Mouse (Mus musculus) heart, postnatal 36 days (tissue): Measurements from ENCODE around the gene Ccl25. TPM values are rescaled to one million over a fixed set of nuclear protein-coding genes. Genes with fewer than 3 reads are reported as not detected.

Experiments
- DNase-seq, 2 experiments: peaks; one replicate each; pipeline ENCODE4 v3.0.0; 2021 to 2022
- intact Hi-C: fragments of 180-260 bp; cut with DNase I; formaldehyde crosslinking; loops from one replicate; pipeline ENCODE4 v1.15.1; 2025
- total RNA-seq, 2 experiments: library from RNA; stranded (reverse); gene quantifications; 2 replicates each; pipeline ENCODE4 v1.2.3; 2021

Gene Ccl25
- total RNA-seq: 1 to 10 TPM; 3.4 to 4.2 TPM

GRCm38 (mm10) chr8:4324983-4325750 is at the start of gene Ccl25, which contains the start of gene Elavl1:
Ccl25 (plus strand) TSS chr8:4325210.
Elavl1 (minus strand) TSS chr8:4325413.
- intact Hi-C loops: loop anchor here (5.0 kb wide), 3 partner anchors 133 to 352 kb away; partner anchors contain the start of gene Evi5l
- DNase-seq: peak; percentile 97 to 98

DNA sequence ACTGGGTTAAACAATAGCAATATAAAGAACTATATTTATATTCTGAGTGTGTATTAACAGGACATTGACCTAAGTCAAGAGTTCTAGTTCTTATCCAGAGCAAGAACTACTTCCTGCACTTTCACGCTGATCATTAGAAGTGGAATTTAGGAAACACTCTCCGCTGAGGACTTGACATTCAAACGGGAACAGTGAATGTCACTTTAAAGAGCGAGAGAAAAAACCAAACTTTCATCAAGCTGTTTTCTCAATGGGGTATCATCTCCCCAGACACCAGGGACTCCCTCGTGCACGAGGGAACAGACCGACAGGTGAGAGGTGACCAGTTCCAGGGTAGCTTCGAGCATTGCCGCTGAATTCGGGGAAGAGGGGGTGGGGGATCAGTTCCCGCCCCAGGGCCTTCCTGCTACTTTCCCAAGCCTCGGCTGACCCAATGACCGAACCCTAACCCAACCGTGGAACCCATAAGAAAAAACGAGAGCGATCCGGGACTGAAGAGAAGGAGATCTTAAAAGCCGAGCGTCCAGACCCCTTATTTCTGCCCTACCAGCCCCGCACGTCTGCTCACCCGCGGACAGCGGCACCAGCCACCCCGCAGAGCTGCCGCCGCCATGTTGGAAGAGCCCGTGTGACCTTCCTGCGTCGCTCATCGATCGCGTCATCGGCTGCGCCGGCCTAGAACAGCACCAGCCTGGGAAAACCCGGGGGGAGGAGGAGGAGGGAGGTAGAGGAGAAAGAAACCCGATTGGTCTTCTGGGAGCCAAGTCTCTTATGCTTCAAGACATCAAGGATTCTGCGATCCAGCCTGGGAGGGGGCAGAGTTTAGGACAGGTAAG is 49.5 kb upstream of the Ccl25 start, which contains the start of gene Timm44:
Gene Timm44 (minus strand): TSS at position 639 of the 836 bp plus-strand sequence.
- DNase-seq: peak; percentile 93 to 94
- intact Hi-C loops: loop anchor here (2.0 kb wide), 1 partner anchor 17 kb away; the partner anchor contains the start of gene Ctxn1

GRCm38 (mm10) chr8:4276111-4276465 is 48.9 kb upstream of the Ccl25 start:
- DNase-seq: no peak
- intact Hi-C loops: no loop called here

- no peak for DNase-seq
- intact Hi-C loops: no loop called here
Observed at GRCm38 (mm10) chr8:4292738-4293137, 32.3 kb upstream of the Ccl25 start.

DNA sequence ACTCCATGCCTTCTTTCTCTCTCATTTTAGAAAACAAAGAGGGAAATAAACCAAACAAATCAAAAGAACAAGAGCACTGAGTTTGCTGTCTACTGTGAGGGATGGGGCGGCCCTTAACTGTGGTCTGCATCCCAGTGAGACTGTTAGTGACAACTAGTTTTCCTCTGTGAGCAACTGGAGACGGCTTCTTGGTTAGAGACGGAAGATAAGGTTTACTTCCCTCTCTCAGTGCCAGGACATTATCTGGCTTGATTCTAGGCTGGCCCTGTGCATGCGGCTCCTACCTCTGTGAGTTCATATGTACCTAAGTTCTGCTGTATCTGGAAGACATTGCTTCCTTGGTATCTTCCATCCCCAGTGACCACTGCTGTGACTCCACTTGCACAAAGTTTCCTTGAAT is 27.2 kb upstream of the Ccl25 start:
- DNase-seq: no peak
- intact Hi-C loops: no loop called here

DNA sequence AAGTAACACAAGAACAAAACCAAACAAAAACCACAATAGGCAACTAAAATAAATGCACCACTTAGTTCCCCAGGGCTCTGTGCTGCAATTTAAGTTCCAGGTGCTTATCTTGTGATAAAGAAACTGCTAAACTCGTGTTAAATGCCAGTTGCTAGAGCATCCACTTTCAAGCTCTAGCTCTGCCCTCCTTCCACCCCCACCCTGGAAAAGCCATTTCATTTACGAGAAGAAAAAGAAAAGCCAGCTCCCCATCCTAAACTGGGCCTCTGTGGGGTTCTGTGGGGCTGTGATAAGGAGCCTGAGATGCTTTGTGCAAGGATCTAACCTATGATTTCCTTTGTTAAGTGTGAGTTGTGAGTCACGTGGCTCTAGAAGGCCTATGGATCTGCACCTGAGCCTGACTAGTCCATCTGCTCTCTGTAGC is 20.9 kb upstream of the Ccl25 start:
- DNase-seq: no peak
- intact Hi-C loops: no loop called here

GRCm38 (mm10) chr8:4305838-4306237 is 19.2 kb upstream of the Ccl25 start:
- intact Hi-C loops: no loop called here

DNA sequence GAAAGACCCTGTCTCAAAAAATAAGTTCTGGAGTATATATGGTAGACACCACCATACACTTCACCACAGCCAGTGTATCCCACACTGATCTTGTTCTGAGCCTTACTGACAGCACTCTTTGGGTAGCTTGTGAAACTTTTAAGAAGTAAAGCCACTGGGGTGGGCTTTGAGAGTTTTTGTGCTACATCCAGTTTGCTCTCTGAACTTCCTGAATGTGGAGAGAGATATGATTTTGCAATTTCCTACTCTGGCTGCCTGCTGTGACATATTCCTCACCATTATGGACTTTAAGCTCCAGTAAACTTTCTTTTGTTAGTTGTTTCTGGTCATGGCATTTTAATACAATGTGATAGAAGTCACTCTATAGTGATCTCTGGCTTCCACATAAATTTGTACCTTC is 12.9 kb upstream of the Ccl25 start:
- no peak for DNase-seq
- intact Hi-C loops: no loop called here

More at GRCm38 (mm10) chr8:4305838-4306237, 19.2 kb upstream of the Ccl25 start:
- DNase-seq: no peak

GRCm38 (mm10) chr8:4313254-4314124 is 11.5 kb upstream of the Ccl25 start:
- intact Hi-C loops: no loop called here
- no peak for DNase-seq

- intact Hi-C loops: no loop called here
Observed at GRCm38 (mm10) chr8:4314852-4315251, 10.2 kb upstream of the Ccl25 start.

DNA sequence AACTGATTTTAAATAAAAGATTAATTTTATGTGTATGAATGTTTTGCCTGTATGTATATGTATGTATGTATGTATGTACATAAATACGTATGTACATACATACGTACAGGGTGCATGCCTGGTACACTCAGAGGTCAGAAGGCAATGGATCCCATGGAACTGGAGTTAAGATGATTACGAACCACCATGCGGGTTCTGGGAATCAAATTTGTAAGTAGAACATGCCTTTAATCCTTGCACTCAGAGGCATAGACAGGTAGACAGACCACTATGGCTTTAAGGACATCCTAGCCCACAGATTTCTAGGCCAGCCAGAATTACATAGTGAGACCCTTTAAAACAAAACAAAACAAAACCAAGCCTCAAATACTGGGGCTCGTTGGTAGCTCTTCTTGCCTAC is 6.9 kb upstream of the Ccl25 start:
- intact Hi-C loops: no loop called here
- DNase-seq: no peak

More at GRCm38 (mm10) chr8:4314852-4315251, 10.2 kb upstream of the Ccl25 start:
- DNase-seq: no peak

DNA sequence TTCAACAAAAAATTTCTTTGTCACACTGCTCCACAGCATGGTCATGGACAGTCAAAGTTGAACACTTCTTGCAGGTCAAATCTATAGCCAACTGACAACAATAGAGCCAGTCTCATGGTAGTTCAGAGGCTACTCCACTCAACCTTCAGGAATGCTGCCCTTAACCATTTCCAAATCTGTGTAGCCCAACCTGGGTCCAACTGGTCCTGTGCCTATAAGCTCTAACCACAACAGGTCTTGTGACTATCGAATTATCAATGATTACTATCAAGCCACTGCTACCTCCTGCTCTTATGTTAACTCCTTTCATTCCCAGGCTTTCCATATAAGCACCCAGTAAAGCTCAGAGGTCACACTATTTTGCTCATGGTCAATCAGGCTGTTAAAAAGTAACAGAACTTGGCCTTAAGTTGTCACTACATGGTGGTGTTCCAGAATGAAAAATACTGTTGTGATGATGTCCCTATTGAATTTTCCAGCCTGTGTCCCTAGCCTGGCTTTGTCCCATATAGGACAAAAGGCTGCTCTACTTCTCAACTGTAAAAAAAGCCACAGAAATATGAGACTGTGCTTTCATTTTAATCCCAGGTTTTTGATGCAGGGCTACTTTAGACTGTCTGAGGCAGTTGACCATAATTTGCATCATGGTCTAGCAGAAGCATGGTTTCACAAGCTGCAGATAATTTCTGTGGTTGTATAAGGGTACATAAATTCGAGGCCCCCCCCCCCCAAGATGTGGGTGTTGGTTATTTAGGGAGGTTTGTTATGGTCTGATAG is 6.0 kb upstream of the Ccl25 start:
- DNase-seq: no peak
- intact Hi-C loops: no loop called here

DNA sequence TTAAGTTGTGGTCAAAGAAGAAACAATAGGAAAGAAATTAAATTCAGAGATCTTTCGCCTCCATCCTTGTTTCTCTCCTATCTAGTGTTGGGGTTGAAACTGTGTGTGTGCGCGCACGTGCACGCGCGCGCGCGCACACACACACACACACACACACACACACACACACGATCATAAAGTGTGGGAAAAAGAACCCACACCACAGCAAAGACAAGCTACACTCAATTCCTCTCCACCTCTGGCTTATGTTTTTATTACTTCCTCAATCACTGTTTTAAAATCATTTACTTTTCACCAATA is 5.5 kb upstream of the Ccl25 start:
- DNase-seq: no peak
- intact Hi-C loops: no loop called here

- intact Hi-C loops: loop anchor here (5.0 kb wide), 1 partner anchor 128 kb away; no protein-coding TSS in a partner anchor
- DNase-seq: no peak
Observed at GRCm38 (mm10) chr8:4320404-4320803, 4.6 kb upstream of the Ccl25 start.

- no peak for DNase-seq
- intact Hi-C loops: loop anchor here (5.0 kb wide), 1 partner anchor 129 kb away; no protein-coding TSS in a partner anchor
Observed at GRCm38 (mm10) chr8:4321031-4321430, 4.0 kb upstream of the Ccl25 start.

DNA sequence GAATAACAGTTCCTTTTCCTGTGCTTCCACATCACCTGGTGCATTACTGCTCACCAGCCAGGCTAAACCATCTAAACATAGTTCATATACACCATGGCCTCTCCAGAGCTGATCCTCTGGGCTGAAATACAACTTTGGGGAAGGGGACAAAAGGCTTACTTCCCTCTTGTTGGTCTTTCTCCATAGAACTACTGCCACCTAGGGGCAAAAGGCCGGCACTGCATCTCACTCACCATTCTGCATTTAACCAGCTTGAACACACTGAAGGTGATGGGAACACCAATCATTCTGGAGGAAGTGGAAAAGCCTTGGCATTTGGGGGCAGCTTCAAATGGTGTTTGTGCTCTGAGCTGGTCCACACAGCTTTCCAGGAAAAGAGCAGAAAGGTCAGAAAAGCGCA is 2.5 kb upstream of the Ccl25 start:
- intact Hi-C loops: loop anchor here (2.0 to 5.0 kb wide), 2 partner anchors 72 to 130 kb away; no protein-coding TSS in a partner anchor
- DNase-seq: peak; percentile 83 to 86

- intact Hi-C loops: loop anchor here (2.0 to 5.0 kb wide), 2 partner anchors 73 to 132 kb away; no protein-coding TSS in a partner anchor
- no peak for DNase-seq
Observed at GRCm38 (mm10) chr8:4323917-4324316, 1.1 kb upstream of the Ccl25 start.

DNA sequence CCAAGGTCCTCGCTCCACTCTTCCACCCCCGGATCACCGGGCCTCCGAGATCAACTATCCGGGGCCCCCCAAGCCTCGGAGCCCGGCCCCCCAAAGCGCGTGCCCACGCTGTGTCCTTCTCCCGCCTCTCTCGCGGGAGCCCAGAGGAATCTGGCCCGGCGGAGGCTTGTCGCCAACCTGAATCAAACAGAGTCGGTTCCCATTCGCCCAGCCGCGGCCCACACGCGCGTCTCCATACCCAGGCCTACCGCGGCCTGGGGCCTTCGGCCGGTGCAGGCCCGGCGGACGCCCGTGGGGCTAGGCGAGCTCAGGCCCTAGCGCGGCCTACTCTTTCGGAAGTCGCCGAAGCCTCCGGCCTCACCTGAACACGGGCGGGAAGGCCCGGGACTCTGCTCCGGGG is 485 bp upstream of the Ccl25 start:
- intact Hi-C loops: loop anchor here (5.0 kb wide), 1 partner anchor 132 kb away; no protein-coding TSS in a partner anchor
- no peak for DNase-seq

- no peak for DNase-seq
- intact Hi-C loops: loop anchor here (5.0 kb wide), 2 partner anchors 158 to 352 kb away; partner anchors contain the start of gene Evi5l
Observed at GRCm38 (mm10) chr8:4325751-4326036, 684 bp downstream of the Ccl25 start.

DNA sequence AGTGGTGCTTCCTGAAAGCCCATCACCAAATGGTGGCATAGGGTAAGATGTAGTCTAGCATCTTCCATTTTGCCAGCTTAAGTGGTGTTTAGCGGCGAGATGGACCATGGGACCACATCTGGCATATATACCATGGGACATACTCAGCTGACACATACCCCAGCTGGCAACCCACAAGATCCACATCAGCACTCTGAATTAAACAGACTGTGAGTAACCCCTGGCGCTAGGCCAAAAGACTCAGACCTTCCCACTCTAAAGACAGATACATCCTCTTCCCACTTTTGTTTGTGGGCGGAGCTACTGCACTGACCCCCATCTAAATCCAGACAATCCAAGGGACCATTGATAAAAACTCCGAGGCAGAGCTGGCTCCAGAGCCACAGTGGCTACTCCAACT is 4.0 kb downstream of the Ccl25 start:
- no peak for DNase-seq
- intact Hi-C loops: loop anchor here (5.0 kb wide), 2 partner anchors 162 to 348 kb away; partner anchors contain the start of gene Evi5l
